Comparison of ENCODE assay signal across 9 mouse cellular contexts in genomic region chr7:111897016-111897415, GRCm38 (mm10).
"Had no signal": no experiment of that assay in that cellular context is flagged by ENCODE, and none has a peak within 500 bp of the region (broad histone marks: within the 10 kb centered on the region; RNA-seq: fewer than 3 reads in every experiment).

No protein-coding gene starts in this region.

- H3K9me3 ChIP-seq: limb, embryonic 15.5 days; liver, embryonic 12.5 days; lung, embryonic 15.5 days had no signal

- H3K4me1 ChIP-seq: liver, embryonic 12.5 days; midbrain, embryonic 13.5 days had no signal

- H3K27me3 ChIP-seq: limb, embryonic 15.5 days; liver, embryonic 12.5 days; lung, embryonic 15.5 days; midbrain, embryonic 13.5 days; neural tube, embryonic 15.5 days had no signal

- H3K36me3 ChIP-seq: limb, embryonic 15.5 days; liver, embryonic 12.5 days; lung, embryonic 15.5 days; midbrain, embryonic 13.5 days; neural tube, embryonic 15.5 days had no signal

- DNase-seq: thymus, postnatal 4 days had no signal

- H3K4me2 ChIP-seq: limb, embryonic 15.5 days; liver, embryonic 12.5 days; lung, embryonic 15.5 days; midbrain, embryonic 13.5 days had no signal

- ATAC-seq: liver, embryonic 12.5 days had no signal

- H3K9ac ChIP-seq: limb, embryonic 15.5 days; liver, embryonic 12.5 days; lung, embryonic 15.5 days; midbrain, embryonic 13.5 days; neural tube, embryonic 15.5 days had no signal

- H3K27ac ChIP-seq: kidney, postnatal 0 days; limb, embryonic 15.5 days; liver, embryonic 12.5 days; lung, embryonic 15.5 days; midbrain, embryonic 13.5 days; neural tube, embryonic 15.5 days; stomach, postnatal 0 days had no signal

- H3K4me3 ChIP-seq: limb, embryonic 15.5 days; liver, embryonic 12.5 days; lung, embryonic 15.5 days; midbrain, embryonic 13.5 days; myocyte; neural tube, embryonic 15.5 days had no signal
